Mouse (Mus musculus) G1E-ER4 (cell line): ENCODE measurements around the gene Dct. TPM values are rescaled to one million over a fixed set of nuclear protein-coding genes. Genes with fewer than 3 reads are reported as not detected.

Experiments used
- GATA1 ChIP-seq: IDR thresholded peaks from one replicate; pipeline ENCODE4 v1.8.0; 2012; ENCODE audit warnings: low read length, inconsistent platforms
- polyA plus RNA-seq: library from polyadenylated mRNA; stranded (reverse); fragments of >175 nt; gene quantifications from 2 replicates; pipeline ENCODE4 v1.2.3, GENCODE M21; 2012

Gene Dct
- polyA plus RNA-seq, 1 experiment: not detected

DNA sequence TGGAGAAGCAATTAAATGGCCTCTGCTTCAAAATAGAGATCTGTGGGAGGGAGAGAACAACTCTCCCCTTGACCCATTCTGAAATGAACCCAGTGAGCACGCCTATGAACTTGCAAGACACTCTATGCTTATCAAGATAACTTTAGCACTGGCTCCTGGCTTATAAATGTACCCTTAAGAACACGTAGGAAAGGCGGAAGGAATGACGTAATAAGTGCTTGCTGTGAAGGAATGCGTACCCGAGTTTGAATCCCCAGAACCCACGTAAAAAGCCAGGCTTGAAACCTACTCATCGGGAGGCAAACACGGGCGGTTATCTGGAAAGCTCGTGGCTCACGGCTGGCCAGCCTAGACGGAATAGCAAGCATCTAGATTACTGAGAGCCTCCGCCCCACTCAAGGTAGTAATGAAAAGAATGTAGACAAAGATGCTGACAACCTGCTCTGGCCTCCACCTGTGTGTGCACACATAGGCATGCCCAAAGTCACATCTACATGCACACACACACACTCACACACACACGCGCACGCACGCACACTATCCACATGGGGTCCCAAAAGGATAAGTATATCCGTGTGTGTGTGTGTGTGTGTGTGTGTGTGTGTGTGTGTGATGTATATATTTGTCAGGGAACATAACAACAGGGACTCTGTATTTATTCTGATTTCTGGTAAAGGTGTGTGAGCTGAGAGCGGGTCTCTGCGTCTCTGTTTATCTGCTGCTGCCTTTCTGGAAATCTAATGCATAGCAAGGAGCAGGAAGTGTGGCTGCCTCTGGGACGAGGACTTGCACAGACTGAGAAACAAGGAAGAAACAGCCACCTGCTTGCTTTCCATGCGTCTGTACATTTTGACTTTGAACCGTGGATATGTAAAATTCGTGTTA lies 5.9 kb upstream of the Dct start:
- TF ChIP-seq GATA1: no peak

DNA sequence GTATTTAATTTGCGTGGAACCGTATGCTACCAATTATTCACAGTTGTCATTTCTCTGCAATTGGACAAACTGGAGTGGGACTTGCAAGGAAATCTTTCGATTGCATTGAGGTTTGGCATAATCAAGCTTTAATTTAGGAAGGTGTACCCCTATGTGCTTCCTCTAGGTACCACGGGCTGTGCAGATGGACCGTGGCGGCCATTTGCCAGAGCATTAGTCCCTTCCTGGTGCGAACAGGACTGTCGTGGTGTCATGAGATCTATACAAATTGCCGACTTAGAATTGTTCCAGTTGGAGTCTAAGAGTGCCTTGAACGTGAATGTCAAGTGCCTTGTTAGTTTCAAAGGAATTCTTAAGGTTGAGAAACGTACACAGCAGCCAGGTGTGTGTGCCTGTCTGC lies 726 bp upstream of the Dct start:
- no peak for TF ChIP-seq GATA1

DNA sequence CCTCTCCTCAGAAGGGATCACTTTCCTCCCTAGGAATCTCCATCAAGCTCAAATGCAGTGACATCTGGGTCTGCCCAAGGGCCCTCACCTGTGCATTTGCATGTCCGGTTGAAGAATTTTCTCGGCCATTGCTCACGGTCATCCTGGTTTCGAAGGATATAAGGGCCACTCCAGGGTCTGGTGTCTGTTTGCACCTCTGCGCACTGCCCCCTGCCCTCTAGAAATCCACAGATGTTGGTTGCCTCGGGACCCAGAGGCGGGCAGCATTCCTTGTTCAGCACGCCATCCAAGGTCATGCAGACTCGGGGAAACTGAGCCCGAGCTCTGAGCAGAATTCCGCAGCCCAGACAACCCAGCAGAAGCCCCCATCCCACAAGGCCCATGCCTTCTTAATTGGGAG lies 648 bp downstream of the Dct start:
- no peak for TF ChIP-seq GATA1

DNA sequence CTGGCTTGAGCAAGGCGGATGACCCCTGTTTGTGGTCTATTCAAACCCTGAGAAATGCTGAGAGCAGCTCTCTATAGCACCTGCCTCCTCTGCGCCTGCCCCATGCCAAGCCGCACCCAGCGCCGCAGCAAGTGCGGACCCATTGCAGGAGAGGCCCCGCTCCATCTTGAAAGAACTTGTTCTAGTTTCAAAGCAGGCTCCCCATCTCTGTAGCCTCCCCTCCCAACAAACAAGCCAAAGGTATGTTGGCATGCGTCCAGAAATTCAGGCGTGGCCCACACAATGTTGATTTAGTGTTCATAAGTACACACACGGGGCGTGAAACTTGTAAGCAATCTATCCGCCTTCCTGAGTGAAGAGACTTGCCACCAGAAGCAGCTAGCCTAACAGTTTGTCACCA lies 1.1 kb downstream of the Dct start:
- no peak for TF ChIP-seq GATA1

DNA sequence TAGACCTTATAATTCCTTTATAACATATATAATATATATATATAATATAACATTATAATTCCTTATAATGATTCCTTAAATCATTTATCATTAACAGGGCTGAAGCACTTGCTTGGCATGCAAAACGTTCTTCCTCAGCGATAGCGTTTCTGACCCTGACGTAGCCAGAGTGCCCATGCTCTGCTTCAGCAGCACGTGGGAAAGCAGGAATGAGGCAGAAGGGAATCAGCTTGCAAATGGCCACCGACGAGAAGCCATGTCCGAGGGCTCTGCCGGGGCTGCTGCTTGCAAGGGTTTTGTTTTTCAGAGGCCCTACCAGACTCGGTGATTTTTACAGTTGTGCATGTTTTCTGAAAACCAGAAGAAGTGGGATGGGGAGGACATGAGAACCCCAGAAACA lies 1.6 kb downstream of the Dct start:
- no peak for TF ChIP-seq GATA1

DNA sequence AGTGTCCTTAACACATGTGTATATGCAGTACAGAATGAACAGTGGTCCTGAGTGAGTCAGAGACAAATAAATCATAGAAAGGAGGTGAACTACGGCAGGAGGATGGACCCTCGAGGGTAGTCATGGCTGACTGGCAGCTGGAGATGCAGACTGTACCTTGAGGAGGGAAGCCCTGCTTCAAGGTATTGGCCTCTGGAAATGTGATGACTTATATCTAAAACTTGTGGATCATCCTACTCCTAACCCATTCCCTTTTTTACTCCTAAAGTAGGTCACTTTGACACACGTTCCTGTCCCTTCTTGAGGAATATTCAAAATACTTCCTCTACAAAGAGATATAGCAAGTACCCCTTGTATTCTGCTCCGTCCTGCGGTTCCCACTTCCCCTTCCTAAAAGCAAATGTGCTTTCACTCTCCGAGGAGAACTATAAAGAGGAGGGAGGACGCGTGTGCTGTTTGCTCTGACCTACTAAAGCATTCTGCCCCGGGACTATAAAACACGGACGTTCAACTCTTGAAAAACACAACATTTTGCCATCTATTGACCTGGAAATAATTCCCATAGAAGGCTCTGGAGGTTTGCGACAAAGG lies 2.3 kb downstream of the Dct start:
- no peak for TF ChIP-seq GATA1

DNA sequence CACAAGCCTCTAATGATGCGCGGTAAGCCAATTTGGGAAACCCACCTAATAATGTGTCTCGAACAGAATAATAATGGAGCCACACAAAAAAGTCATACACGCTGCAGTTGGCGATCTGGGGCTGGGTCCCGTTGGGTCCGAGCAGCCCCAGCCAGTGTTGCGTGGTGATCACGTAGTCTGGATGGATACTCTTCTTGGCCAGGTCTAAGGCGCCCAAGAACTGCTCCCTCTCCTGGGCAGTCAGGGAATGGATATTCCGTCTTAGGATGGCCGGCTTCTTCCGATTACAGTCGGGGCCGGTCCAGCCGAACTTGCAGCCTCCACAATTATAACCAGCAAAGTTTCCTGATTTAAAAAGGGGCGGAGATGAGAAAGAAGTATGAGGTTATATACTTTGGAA lies 9.1 kb downstream of the Dct start:
- TF ChIP-seq GATA1: no peak

DNA sequence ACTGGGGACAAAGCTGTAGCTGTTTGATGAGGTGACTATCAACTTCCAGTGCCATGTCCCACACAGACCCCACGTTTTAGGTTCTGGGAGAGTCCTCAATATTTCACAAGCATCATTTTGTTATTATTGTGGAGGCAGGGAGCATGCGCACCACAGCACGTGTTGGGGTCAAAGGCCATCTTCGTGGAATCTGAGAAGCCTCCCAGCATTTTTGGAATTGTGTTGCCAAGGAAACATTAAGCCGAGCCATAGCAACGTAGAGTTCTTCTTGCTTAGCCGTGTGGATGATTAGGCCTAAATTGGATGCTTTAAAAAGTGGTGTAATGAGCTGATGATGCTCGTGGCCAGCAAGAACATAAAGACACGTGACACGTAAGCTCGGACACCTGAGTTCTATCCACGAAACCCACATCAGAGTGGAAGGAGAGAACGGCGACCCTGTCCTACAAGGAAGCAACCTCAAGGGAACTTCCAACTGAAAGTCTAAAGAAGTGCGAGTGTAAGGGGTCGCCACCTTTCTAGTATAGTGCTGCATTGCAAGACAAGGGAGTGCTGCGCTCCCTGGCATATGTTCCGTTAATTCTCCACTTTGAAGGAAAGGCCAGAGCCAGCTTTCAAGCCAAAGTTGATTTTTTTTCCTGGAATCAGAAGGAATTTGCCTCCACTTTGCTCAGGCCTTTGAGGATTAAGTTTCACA lies 9.8 kb downstream of the Dct start:
- TF ChIP-seq GATA1: no peak

DNA sequence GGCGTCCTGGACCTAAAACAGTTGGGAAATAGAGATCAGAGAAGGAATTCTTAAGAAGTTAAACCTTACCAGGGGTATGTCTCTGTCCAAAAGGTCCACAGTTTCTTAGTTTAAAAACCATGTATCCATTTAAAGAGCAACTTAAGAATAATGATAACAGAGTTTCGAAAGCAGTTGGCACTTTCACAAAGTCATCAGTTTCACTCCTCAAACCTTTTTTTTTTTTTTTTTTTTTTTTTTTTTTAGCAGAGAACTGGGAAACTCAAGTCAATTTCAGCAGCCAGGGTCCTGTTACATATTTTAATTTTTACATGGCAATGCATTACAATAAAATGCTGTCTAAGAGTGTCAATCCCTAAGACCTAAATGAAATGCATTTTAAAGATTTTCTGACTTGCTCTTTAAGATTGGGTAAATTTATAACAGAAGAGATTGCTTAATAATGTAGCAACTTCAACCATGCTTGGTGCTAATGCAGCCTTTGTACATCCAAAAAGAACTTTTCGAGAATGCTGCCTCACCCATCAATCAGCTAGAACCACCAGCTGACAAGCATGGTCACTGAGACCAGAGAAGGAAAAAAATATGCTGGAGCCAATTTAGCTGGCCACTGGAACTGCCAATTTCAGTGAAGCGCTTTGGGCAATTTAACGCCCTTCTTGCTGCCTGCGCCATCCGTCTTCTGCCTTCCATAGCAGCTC lies 11.3 kb downstream of the Dct start:
- TF ChIP-seq GATA1: no peak

DNA sequence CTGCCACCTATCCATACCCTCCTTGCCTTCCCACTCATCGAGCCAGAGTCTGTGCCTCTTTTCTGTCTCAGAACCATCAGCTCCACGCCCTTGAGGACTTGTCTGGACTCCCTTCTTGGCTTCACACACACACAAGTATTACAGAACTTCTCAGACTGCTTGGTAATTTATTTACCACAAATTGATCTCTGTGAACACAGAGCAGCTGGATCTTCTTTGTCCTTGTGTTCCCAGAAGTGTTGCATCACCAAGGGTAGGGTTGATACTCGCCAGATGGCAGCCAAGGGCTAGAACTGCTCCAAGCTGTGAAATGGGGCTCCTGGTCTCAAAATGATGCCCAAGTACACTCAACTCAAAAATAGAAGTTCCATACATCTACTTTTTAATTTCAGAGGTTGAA lies 13.0 kb downstream of the Dct start:
- TF ChIP-seq GATA1: no peak

DNA sequence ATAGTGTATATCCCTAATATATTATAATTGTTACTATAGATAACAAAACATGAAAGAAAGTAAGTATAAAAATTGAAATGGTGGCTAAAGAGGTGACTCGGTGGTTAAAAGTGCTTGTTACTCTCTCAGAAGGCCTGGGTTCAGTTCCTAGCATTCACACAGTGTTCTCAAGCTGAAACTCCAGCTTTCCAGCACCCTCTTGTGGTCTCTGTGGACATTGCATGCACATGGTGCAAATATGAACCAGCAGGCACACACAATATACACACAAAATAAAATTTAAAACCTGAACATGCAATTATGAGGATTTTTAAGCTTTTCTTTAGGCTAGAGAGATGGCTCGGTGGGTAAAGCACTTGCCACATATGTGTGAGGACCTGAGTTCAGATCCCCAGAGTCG lies 24.5 kb downstream of the Dct start:
- no peak for TF ChIP-seq GATA1

DNA sequence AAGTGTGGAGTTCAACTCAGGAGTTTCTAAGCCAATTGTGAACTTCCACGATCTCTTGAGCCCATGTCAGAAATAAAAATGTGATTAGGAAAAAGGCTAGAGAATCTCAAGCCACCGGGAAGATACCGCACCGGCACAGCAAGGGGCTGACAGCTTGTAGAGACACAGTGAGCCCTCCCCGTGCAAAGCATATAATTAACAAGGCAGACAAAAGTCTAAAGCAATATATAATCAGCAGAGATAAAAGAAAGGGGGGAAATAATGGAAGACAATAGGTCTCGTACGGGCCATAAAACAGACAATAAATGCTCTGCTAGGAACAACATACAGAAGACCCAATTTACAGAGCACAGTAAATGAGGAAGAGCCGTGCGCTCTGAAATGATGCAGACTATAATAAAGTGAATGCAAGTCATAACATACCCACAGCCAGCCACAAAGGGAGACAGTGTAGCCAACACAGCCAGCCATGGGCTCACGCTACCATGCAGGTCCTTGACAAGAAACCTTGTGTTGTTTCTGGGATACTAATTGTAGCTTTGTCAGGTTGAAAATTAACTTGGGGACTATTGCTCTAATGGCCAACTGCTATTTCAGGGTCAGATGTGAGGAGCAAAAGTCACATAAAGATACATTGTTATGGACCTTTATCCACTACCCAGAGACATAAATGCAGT lies 30.0 kb downstream of the Dct start:
- TF ChIP-seq GATA1: no peak

DNA sequence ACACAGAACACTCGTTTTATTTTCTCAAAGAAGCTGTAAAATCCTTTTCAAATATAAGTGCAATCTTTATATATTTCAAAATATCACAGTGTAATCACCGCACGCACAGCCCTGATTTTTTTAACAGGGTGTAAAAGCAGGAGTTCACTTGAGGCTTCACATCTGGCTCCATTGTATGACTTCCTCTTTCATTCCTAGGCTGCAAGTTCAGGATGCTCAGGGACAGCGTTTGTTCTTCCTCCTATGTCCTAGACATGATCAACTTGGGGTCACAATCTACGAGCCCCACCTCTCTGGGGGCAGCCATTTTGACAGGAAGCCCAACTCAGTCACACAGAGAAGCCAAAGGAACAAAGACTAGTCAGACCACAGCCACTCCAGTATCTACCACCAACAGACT lies 32.7 kb downstream of the Dct start:
- TF ChIP-seq GATA1: no peak

DNA sequence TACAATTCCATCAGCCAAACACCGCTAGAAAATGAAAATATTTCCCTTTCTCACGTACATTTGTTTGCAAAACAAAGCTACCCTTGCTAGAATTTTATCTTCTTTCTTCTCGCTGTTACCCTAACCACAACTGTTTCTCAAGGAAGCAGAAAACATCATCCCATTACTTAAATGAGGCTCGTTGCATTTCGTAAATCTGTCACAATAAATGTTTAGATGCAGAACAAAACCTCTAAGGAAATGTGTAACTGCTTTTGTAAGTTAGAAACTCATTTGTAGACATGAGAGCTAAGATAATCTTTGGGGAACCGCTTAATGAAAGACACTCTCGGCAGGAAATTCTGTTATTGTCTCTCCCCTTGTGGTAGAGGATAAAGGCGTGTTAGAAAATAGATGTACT lies 38.8 kb downstream of the Dct start:
- no peak for TF ChIP-seq GATA1

DNA sequence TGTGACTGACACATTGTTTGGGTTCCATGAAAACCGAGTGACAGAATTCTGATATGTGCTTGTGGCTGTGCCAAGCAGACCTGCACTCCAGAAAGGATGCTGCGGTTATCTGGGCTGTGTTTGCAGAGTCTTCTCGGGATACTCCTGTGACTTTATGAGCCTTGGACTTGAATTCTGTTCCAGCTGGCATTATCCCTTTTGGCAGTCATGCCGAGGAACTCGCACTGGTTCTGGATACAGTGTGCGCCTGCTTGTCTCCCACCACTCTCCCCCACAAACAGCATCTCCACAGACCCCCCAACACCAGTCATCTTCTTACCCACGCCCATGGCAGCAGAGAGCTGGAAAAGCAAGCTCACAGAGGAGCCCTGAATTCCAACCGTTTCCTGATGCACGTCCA lies 42.5 kb downstream of the Dct start:
- TF ChIP-seq GATA1: no peak

DNA sequence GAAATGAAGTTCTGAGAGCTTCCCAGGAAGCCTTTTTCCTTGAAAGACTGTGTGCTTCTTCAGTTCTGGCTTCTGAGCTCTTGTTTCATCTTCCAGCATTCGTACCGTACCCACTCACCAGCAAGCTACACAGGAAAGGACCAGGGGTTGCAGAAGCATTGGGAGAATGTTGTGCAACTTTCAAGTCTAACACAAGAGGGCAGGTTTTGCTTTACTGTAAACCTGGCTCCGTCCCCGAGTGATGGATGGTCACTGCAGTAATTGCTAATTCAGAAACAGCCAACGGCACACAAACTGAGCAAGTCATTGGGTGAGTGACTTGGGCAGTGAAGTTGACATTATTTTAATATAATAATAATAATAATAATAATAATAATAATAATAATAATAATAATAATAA lies 46.3 kb downstream of the Dct start:
- TF ChIP-seq GATA1: no peak

DNA sequence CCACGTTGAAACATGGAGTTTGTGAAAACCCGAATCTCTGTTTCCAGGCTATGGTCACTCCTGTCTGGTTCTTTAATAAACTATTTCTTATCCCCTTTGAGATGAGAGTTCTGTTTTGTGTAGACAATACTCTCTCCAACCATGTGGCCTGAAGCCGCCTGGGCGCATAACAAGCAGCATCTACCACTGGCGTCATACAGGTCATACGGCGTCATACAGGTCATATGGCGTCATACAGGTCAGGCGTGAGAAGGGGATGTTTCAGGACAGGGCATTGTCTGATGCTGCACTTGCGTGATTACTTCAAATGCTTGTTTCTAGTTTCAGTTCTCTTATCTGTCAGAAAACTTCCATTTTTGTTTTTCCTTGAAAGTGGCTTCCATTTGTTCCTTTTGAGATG lies 47.6 kb downstream of the Dct start:
- no peak for TF ChIP-seq GATA1
